Mouse (Mus musculus) lung, embryonic 14.5 days (tissue): ENCODE measurements around the gene E330034G19Rik. TPM values are rescaled to one million over a fixed set of nuclear protein-coding genes. Genes with fewer than 3 reads are reported as not detected.
A peak's percentile ranks its signal among the peaks of the same experiment; 100 is the strongest.
"Not testable (repeated sequence)": the region's sequence is repeated elsewhere in the genome, so short reads cannot be mapped to it uniquely, and the experiment has no call there.

Experiments used
- ATAC-seq: fragments of 200-750 bp; cut with Nextera tagmentation; 2 replicates; pipeline ENCODE4 v1.8.0; 2017; ENCODE audit warnings: mild to moderate bottlenecking, moderate TSS enrichment, moderate library complexity; ENCODE audit not compliant: insufficient read depth
- DNase-seq: peaks from one replicate; pipeline ENCODE4 v3.0.0-alpha.2; 2015
- H3K27ac ChIP-seq: fragments of 300-500 bp; sonication (generic); 2 replicates; pipeline ENCODE4 v1.5.1; 2014; ENCODE audit warnings: low read depth, mild to moderate bottlenecking, moderate library complexity
- H3K27me3 ChIP-seq: fragments of 300-500 bp; sonication (generic); 2 replicates; pipeline ENCODE4 v1.6.1; 2014; ENCODE audit warnings: low read length, control low read depth; ENCODE audit not compliant: insufficient read depth
- H3K36me3 ChIP-seq: fragments of 300-500 bp; sonication (generic); 2 replicates; pipeline ENCODE4 v1.6.1; 2014; ENCODE audit warnings: control low read depth; ENCODE audit not compliant: insufficient read depth
- H3K4me1 ChIP-seq: fragments of 300-500 bp; sonication (generic); 2 replicates; pipeline ENCODE4 v1.6.1; 2014; ENCODE audit warnings: antibody characterized with exemption, control low read depth; ENCODE audit not compliant: insufficient read depth
- H3K4me2 ChIP-seq: fragments of 300-500 bp; sonication (generic); 2 replicates; pipeline ENCODE4 v1.6.1; 2014; ENCODE audit warnings: mild to moderate bottlenecking
- H3K4me3 ChIP-seq: fragments of 300-500 bp; sonication (generic); 2 replicates; pipeline ENCODE4 v1.5.1; 2014; ENCODE audit warnings: low read depth, low read length
- H3K9ac ChIP-seq: fragments of 300-500 bp; sonication (generic); 2 replicates; pipeline ENCODE4 v1.6.1; 2014
- H3K9me3 ChIP-seq: fragments of 300-500 bp; sonication (generic); 2 replicates; pipeline ENCODE4 v1.6.1; 2016; ENCODE audit warnings: low read depth, low read length, control low read depth
- CTCF ChIP-seq: IDR thresholded peaks from 2 replicates; pipeline ENCODE4 v1.5.1; 2016; ENCODE audit warnings: antibody characterized with exemption, low read depth
- WGBS: fragments of 180-500 bp; shearing (Covaris S2); extraction: QIAGEN DNeasy Blood & Tissue Kit; methylation state at CpG from one replicate; pipeline ENCODE4 v1.1.7; 2014; 5-methylcytosine and 5-hydroxymethylcytosine counted together
- polyA plus RNA-seq: library from polyadenylated mRNA; unstranded; fragments of >200 nt; fragmentation: Nextera tagmentation; extraction: Ambion mirVana; gene quantifications from 2 replicates; pipeline ENCODE4 v1.2.1, GENCODE M21; 2014

The E330034G19Rik gene
- polyA plus RNA-seq, 1 experiment from 2014 or later: not detected

DNA sequence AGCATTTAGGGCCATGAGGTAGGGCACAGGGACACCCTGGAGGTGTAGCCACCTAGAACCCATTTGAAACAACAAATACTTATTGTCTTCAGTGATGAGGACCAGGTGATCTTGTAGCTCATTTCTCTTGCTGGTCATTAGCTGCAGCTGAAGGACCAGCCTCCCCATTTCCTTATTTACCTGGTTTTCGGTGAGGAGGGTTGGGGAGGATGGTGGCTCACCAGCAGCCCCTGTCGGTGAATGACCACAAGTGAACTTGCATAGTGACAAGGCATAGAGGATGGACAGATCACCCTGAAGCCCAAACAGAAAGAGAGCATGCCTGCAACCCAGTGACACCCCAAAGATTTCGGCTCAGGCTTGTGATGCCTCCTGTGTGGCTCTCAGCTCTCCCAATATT lies 10.7 kb upstream of the E330034G19Rik start:
- Histone ChIP-seq H3K27me3 (no peaks in the 10 kb centered on the region), H3K4me1 (no peaks in the 10 kb centered on the region), H3K36me3 (no peaks in the 10 kb centered on the region), H3K4me2 (no peak overlapping the region), H3K27ac (no peak overlapping the region), H3K9ac (no peak overlapping the region), H3K9me3 (no peaks in the 10 kb centered on the region), H3K4me3 (no peak overlapping the region)
- no peak for TF ChIP-seq CTCF
- WGBS: 63% methylated on average over 3 of the region's 3 CpGs
- ATAC-seq (no peak), DNase-seq (no peak)

GRCm38 (mm10) chr14:24286136-24286535 lies 6.9 kb upstream of the E330034G19Rik start:
- no peak overlapping the region for H3K4me3 ChIP-seq
- DNase-seq (no peak), ATAC-seq (no peak)
- no peak overlapping the region for H3K4me2 ChIP-seq
- no peak for TF ChIP-seq CTCF
- no peak overlapping the region for H3K9ac ChIP-seq
- no peaks in the 10 kb centered on the region for H3K27me3 ChIP-seq
- no peaks in the 10 kb centered on the region for H3K9me3 ChIP-seq
- 39% methylated on average over 4 of the region's 4 CpGs for WGBS
- no peaks in the 10 kb centered on the region for H3K4me1 ChIP-seq
- H3K36me3 ChIP-seq: no peaks in the 10 kb centered on the region
- no peak overlapping the region for H3K27ac ChIP-seq

DNA sequence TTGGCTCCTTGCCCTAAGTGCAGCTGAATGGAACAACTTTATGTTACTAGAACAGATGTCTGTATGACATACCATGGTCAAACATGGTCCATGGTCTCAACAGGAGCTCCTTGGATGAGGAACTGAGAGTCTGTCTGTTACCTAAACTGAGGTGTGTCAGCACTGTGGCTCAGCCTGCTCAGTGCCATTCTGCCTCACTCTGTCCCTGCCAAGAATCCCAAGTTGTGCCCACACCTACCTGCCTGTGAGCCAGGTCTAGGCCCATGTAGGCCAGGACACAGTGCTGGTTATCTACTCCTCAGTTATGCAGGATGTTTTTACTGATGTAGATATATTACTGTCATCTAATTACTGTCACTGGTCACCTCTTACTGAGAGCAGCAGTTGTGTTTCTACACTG lies 2.3 kb upstream of the E330034G19Rik start:
- H3K9ac ChIP-seq: no peak overlapping the region
- H3K36me3 ChIP-seq: no peaks in the 10 kb centered on the region
- H3K4me3 ChIP-seq: no peak overlapping the region
- DNase-seq (no peak), ATAC-seq (no peak)
- no peak overlapping the region for H3K27ac ChIP-seq
- no peaks in the 10 kb centered on the region for H3K4me1 ChIP-seq
- no peak for TF ChIP-seq CTCF
- H3K9me3 ChIP-seq: no peaks in the 10 kb centered on the region
- no peak overlapping the region for H3K4me2 ChIP-seq
- no peaks in the 10 kb centered on the region for H3K27me3 ChIP-seq

- no peak overlapping the region for H3K27ac ChIP-seq
- no peaks in the 10 kb centered on the region for H3K36me3 ChIP-seq
- no peak overlapping the region for H3K9ac ChIP-seq
- DNase-seq (no peak), ATAC-seq (no peak)
- no peak overlapping the region for H3K4me3 ChIP-seq
- H3K4me2 ChIP-seq: no peak overlapping the region
- H3K27me3 ChIP-seq: no peaks in the 10 kb centered on the region
- no peak for TF ChIP-seq CTCF
- H3K4me1 ChIP-seq: no peaks in the 10 kb centered on the region
- WGBS: 53% methylated on average over 5 of the region's 5 CpGs
- H3K9me3 ChIP-seq: no peaks in the 10 kb centered on the region
Observed at GRCm38 (mm10) chr14:24293631-24294030, 617 bp downstream of the E330034G19Rik start.

GRCm38 (mm10) chr14:24302126-24302525 lies 9.1 kb downstream of the E330034G19Rik start:
- WGBS: 86% methylated on average over 1 of the region's 1 CpGs
- DNase-seq, H3K27ac ChIP-seq, H3K36me3 ChIP-seq, ATAC-seq, H3K4me2 ChIP-seq, H3K27me3 ChIP-seq, H3K4me3 ChIP-seq, H3K9ac ChIP-seq, H3K4me1 ChIP-seq, H3K9me3 ChIP-seq: not testable (repeated sequence)

GRCm38 (mm10) chr14:24306667-24307066 lies 13.7 kb downstream of the E330034G19Rik start:
- no peak for ATAC-seq
- DNase-seq: no peak
- Histone ChIP-seq H3K9me3 (no peaks in the 10 kb centered on the region), H3K9ac (no peak overlapping the region), H3K4me3 (no peak overlapping the region), H3K4me2 (no peak overlapping the region), H3K27me3 (no peaks in the 10 kb centered on the region), H3K36me3 (no peaks in the 10 kb centered on the region), H3K4me1 (no peaks in the 10 kb centered on the region), H3K27ac (no peak overlapping the region)
- no peak for TF ChIP-seq CTCF
- WGBS: 81% methylated on average over 6 of the region's 6 CpGs

- Histone ChIP-seq H3K27me3 (no peaks in the 10 kb centered on the region), H3K27ac (no peak overlapping the region), H3K4me1 (no peaks in the 10 kb centered on the region), H3K9ac (no peak overlapping the region), H3K4me2 (no peak overlapping the region), H3K36me3 (no peaks in the 10 kb centered on the region), H3K4me3 (no peak overlapping the region), H3K9me3 (no peaks in the 10 kb centered on the region)
- no peak for ATAC-seq
- TF ChIP-seq CTCF: no peak
- WGBS: 58% methylated on average over 1 of the region's 1 CpGs
- no peak for DNase-seq
Observed at GRCm38 (mm10) chr14:24307146-24307545, 14.1 kb downstream of the E330034G19Rik start.

GRCm38 (mm10) chr14:24311110-24311509 lies 18.1 kb downstream of the E330034G19Rik start:
- 29% methylated on average over 3 of the region's 3 CpGs for WGBS
- no peaks in the 10 kb centered on the region for H3K4me1 ChIP-seq
- DNase-seq: peak; percentile 82
- H3K9me3 ChIP-seq: no peaks in the 10 kb centered on the region
- H3K27ac ChIP-seq: no peak overlapping the region
- no peak overlapping the region for H3K9ac ChIP-seq
- no peaks in the 10 kb centered on the region for H3K36me3 ChIP-seq
- H3K27me3 ChIP-seq: no peaks in the 10 kb centered on the region
- TF ChIP-seq CTCF: peak; percentile 92
- H3K4me3 ChIP-seq: no peak overlapping the region
- H3K4me2 ChIP-seq: no peak overlapping the region
- no peak for ATAC-seq

DNA sequence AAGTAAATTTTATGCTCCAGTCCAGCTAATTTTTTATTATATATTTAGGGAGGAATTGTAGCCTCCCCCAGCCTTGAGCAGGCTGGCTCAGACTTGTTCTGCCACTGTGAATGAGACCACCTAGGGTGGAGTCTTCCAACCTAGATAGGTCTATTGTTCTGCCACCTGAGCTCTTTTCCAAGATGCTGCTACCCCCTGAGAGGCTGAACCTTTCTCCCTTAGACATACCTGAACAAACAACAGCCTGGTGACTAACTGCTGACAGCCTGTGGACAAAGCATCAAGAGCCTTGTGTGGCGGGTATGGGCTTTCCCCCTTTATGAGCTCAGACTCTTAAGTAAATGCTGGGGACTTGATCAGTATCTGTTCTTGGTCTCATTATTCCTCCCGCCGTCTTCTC lies 54.0 kb downstream of the E330034G19Rik start:
- not testable (repeated sequence) for H3K4me3 ChIP-seq, H3K36me3 ChIP-seq, H3K27me3 ChIP-seq, DNase-seq, H3K9ac ChIP-seq, H3K27ac ChIP-seq, H3K4me2 ChIP-seq, H3K4me1 ChIP-seq, H3K9me3 ChIP-seq, ATAC-seq
- 71% methylated on average over 3 of the region's 3 CpGs for WGBS
